Mouse (Mus musculus): ENCODE results near the gene Fbxo10. TPM values are rescaled to one million over a fixed set of nuclear protein-coding genes. Genes with fewer than 3 reads are reported as not detected.

Gene Fbxo10
- 14.2 and 14.5 TPM in 2 replicates for polyA plus RNA-seq (2015; fragmentation: Nextera tagmentation; extraction: Ambion mirVana)

DNA sequence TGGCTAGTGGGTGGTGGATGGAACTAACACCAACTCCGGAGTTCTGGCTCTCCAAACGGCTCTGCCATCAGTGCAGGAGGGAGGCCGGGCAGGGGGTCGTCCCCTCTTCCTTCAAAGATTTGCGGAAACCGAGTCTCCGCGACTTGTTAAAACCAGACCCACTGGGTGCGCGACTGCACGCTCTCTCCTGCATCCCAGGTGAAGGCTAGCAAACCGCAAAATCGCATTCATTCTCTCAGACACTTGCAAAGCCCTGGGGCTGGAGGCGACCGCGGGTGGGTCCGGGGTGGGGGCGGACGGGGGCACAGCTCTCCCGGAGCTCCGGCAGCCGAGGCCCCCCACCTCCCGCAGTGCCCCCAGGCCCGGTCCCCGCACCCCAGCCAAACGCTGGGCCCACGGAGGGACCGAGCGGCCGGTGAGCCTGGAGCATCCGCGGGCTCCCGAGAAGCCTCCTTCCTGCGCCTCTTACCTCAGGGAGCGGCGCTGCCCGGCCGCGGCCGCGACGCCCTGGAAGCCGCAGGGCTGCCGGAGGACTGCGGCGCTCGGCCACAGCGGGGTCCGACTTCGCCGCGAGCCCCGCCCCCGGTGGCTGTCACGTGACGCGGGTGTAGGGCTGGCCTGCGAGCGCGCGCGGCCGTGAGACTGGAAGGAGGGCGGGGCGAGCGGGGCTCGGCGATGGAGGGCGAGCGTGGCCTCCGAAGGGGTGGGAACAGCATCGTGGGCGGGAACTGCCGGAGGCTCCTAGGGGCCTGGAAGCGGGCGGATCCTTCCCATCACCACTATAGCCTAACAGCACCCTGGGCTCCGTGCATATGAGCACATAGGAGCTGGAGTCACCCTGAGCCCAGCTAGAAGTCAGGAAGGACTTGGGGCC, at the start of gene Fbxo10:
TSS of gene Fbxo10 (minus strand) at position 584 of the 874 bp plus-strand sequence.
- ATAC-seq, result peak; percentile 94

DNA sequence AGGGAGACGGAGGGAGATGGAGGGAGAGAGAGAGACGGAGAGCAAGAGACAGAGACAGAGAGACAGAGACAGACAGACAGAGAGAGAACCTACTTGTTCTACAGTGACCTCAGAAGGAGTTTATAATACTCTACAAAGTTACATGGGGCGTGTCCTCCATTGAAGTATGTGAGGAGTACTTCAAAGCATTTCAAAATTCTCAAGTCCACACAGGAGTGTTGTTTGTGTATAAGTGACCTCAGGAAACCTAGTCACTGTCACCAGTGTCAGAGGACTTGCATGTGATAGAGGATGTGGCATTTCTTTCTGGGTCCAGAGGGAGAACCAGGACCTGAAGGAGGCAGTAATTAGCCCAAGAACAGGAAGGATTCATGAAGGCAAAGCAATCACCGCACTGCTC, 46.6 kb upstream of the Fbxo10 start:
- Histone ChIP-seq H3K27ac (no peak overlapping the region), H3K36me3 (no peaks in the 10 kb centered on the region), H3K4me1 (replicated peaks) (no peaks in the 10 kb centered on the region), H3K9me3 (no peaks in the 10 kb centered on the region), H3K27me3 (no peaks in the 10 kb centered on the region), H3K4me2 (replicated peaks) (no peak overlapping the region), H3K4me3 (replicated peaks) (no peak overlapping the region), H3K9ac (replicated peaks) (no peak overlapping the region)
- no peak for ATAC-seq
- 82% methylated on average over 4 of the region's 4 CpGs for WGBS

More for the DNA sequence above, at the start of gene Fbxo10:
- Histone ChIP-seq H3K27me3 (no peaks in the 10 kb centered on the region), H3K36me3 (no peaks in the 10 kb centered on the region), H3K27ac (peak within 1 kb of the TSS; percentile 80), H3K4me3 (replicated peaks) (peak within 1 kb of the TSS; percentile 93), H3K4me2 (replicated peaks) (peak within 1 kb of the TSS; percentile 71), H3K9me3 (no peaks in the 10 kb centered on the region), H3K4me1 (replicated peaks) (peaks cover 20% of the 10 kb centered on the region), H3K9ac (replicated peaks) (peak within 1 kb of the TSS; percentile 91)
- under 1% methylated on average over 61 of the region's 77 CpGs for WGBS

DNA sequence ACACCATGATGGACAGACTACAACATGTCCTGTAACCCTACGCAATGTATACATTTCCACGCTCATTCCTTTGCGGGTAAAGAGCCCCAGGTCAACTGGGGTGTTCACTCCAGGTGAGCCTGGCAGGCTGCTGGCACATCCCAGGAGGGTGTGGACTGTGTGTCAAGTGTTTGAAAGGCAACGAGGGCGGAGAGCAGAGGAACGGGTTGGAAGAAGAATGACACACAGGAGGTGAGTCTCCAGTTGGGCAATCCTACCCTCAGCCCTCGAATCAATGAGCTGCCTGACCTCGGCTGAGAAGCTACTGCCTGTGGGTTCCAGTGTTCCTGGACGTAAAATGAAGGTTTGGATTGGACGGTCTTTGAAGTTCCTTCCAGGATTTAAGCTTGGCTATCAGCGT, 36.9 kb upstream of the Fbxo10 start:
- Histone ChIP-seq H3K4me1 (replicated peaks) (no peaks in the 10 kb centered on the region), H3K4me2 (replicated peaks) (no peak overlapping the region), H3K27me3 (no peaks in the 10 kb centered on the region), H3K27ac (no peak overlapping the region), H3K36me3 (no peaks in the 10 kb centered on the region), H3K9me3 (no peaks in the 10 kb centered on the region), H3K9ac (replicated peaks) (no peak overlapping the region), H3K4me3 (replicated peaks) (no peak overlapping the region)
- ATAC-seq, result no peak
- WGBS, result 91% methylated on average over 11 of the region's 11 CpGs

DNA sequence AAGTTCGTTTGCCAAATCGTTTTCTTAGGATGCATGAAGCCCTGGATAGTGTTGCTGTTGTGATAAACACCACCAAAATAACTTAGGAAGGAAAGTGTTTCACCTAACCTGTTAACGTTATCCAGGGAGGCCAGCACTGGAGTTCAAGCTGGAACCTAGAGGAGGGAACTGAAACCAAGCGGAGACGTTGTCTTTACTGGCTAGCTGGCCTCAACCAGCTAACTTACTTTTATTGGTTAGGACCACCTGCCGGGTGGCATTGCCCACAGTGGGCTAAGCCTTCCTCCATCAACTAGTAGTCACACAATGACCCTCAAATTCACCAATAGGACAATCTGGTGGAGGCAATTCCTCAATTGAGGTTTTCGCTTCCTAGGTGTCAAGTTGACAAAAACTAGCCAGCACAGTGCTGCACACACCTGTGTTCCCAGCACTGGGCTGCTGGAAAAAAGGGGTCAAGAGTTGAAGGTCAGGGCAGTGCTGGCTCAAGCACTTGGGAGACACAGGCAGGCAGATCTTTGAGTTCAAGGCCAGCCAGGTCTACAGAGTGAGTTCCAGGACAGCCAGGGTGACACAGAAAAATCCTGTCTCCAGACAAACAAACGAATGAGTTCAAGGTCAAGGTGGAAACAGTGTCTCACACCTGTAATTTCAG, 24.2 kb upstream of the Fbxo10 start:
- 73% methylated on average over 8 of the region's 8 CpGs for WGBS
- no peak for ATAC-seq
- Histone ChIP-seq H3K27ac (no peak overlapping the region), H3K4me2 (replicated peaks) (peak overlapping the region; percentile 90; the same call in 1 of the 2 replicates), H3K36me3 (peaks cover 13% of the 10 kb centered on the region), H3K4me3 (replicated peaks) (no peak overlapping the region), H3K9me3 (no peaks in the 10 kb centered on the region), H3K27me3 (no peaks in the 10 kb centered on the region), H3K9ac (replicated peaks) (no peak overlapping the region), H3K4me1 (replicated peaks) (peaks cover 14% of the 10 kb centered on the region)

DNA sequence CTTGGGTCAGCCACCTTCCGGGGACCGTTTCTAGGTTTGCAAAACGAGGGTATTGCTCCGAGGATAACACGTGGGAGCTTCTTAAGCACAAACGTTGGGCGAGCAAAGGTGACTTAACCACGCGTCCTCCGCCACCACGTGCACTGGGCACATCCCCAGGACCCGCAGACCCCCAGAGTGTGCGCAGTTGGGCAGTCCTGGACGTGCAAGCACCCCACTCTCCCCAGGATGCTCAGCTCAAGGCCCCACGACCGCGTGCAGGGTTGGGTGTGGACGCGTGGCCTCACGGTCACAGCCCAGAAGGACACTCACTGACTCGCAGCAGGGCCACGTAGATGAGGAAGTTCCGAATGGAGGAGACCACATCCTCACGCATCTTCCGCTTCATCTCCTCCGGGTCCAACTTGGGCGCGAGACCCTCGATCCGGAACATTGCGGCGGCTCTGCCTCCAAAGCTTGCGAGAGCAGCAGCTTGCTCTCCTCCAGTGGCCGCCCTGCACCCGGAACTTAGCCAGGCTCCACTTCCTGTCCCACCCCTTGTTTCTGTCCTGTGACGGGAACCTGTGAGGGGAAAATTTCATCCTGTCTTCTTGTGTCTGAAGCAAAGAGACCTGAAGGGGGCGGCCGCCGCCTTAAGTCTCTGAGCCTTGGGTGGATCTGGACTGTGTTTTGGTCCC, 23.3 kb upstream of the Fbxo10 start, which contains the start of gene Tomm5:
TSS of gene Tomm5 (minus strand) at position 514 of the 677 bp plus-strand sequence.
- no peaks in the 10 kb centered on the region for H3K27me3 ChIP-seq

DNA sequence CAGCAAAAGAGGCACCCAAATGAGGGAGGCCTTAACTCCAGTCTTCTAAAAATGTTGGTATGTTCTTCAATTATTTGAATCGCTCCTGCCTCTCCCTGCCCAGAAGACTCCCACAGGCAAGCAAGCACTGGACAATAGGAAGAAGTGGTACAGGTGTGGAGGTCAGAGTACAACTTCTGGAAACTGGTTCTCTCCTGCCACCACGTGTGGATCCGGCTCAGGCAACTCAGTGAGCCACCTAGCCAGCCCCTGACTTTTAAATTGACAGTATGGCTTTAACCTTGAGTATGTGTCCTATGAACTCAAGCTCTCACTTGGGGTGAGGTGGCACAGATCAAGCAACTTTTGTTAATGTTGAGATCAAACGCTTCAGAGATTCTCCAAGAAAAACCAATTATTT, 22.7 kb upstream of the Fbxo10 start:
- no peak overlapping the region for H3K27ac ChIP-seq
- no peak for ATAC-seq
- peak overlapping the region; percentile 90 for H3K4me2 ChIP-seq (replicated peaks)
- H3K27me3 ChIP-seq, result no peaks in the 10 kb centered on the region
- WGBS, result 8% methylated on average over 4 of the region's 4 CpGs
- H3K4me1 ChIP-seq (replicated peaks), result peaks cover 14% of the 10 kb centered on the region
- peaks cover 28% of the 10 kb centered on the region for H3K36me3 ChIP-seq
- H3K4me3 ChIP-seq (replicated peaks), result peak overlapping the region; percentile 97
- H3K9ac ChIP-seq (replicated peaks), result peak overlapping the region; percentile 94
- H3K9me3 ChIP-seq, result no peaks in the 10 kb centered on the region

More for the DNA sequence above, 23.3 kb upstream of the Fbxo10 start, which contains the start of gene Tomm5:
- ATAC-seq, result peak; percentile 98
- H3K9me3 ChIP-seq, result no peaks in the 10 kb centered on the region
- H3K36me3 ChIP-seq, result peaks cover 21% of the 10 kb centered on the region
- 0 out of 2 replicates have a peak within 1 kb of the TSS, but pooled peaks have one; percentile 35 for H3K27ac ChIP-seq
- H3K4me3 ChIP-seq (replicated peaks), result peak within 1 kb of the TSS; percentile 97
- H3K4me2 ChIP-seq (replicated peaks), result peak within 1 kb of the TSS; percentile 90
- peaks cover 14% of the 10 kb centered on the region for H3K4me1 ChIP-seq (replicated peaks)
- WGBS, result under 1% methylated on average over 39 of the region's 39 CpGs
- peak within 1 kb of the TSS; percentile 94 for H3K9ac ChIP-seq (replicated peaks)

DNA sequence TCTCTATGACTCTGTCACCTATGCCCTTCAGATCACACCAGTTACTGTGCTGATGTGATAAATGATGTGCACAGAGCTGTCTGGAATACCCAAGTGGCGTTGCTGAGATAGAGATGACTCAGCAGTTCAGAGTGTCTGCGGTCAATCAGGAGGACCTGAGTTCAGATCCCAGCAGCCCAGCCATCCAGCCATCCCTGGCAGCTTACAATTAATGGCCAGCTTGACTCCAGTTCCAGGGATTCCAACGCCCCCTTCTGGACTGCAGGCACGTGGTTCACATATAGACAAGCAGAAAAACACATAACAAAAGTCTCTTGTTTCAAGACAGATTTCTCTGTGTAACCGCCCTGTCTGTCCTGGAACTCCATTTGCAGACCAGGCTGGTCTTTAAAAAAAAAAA, 22.0 kb upstream of the Fbxo10 start:
- ATAC-seq, result no peak
- H3K4me3 ChIP-seq (replicated peaks), result no peak overlapping the region
- peaks cover 34% of the 10 kb centered on the region for H3K36me3 ChIP-seq
- H3K9ac ChIP-seq (replicated peaks), result no peak overlapping the region
- WGBS, result 80% methylated on average over 5 of the region's 5 CpGs
- peaks cover 14% of the 10 kb centered on the region for H3K4me1 ChIP-seq (replicated peaks)
- H3K27me3 ChIP-seq, result no peaks in the 10 kb centered on the region
- no peaks in the 10 kb centered on the region for H3K9me3 ChIP-seq
- H3K27ac ChIP-seq, result no peak overlapping the region
- H3K4me2 ChIP-seq (replicated peaks), result peak overlapping the region; percentile 90

DNA sequence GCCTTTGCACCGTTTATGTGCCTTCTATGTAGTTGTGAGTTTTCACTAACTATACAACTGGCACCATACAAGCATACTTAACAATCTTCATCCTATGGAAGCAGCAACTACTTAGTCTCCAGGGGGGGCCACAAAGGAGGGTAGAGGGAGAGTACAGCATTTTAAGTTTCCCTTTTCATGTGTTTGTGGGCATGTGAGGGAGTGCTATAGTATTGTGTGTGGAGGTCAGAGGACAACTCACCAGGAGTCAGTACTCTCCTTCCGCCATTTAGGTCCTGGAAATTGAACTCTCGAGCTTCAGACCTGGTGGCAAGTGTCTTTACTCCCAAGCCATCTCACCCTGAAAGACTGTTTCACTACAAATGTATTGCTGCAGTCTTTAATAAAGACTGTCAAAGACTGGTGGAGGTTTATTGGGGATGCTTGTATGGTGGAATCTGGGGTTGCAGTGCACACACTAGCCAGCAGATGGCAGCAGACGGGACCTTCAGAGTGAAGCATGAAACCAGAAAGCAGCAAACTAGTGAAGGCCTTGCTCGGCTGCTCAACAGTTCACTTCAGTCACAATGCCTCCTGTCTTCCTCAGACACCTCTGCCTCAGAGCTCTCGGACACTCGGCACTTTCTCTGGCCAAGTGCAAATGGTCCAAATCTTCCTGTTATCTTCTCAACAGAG, 12.9 kb upstream of the Fbxo10 start:
- Histone ChIP-seq H3K36me3 (peaks cover 20% of the 10 kb centered on the region), H3K4me1 (replicated peaks) (no peaks in the 10 kb centered on the region), H3K27ac (no peak overlapping the region), H3K4me2 (replicated peaks) (no peak overlapping the region), H3K9me3 (no peaks in the 10 kb centered on the region), H3K9ac (replicated peaks) (no peak overlapping the region), H3K27me3 (no peaks in the 10 kb centered on the region), H3K4me3 (replicated peaks) (no peak overlapping the region)
- WGBS, result 26% methylated on average over 7 of the region's 7 CpGs
- 0 out of 2 replicates have a peak, but pooled peaks have one; percentile 20 for ATAC-seq

DNA sequence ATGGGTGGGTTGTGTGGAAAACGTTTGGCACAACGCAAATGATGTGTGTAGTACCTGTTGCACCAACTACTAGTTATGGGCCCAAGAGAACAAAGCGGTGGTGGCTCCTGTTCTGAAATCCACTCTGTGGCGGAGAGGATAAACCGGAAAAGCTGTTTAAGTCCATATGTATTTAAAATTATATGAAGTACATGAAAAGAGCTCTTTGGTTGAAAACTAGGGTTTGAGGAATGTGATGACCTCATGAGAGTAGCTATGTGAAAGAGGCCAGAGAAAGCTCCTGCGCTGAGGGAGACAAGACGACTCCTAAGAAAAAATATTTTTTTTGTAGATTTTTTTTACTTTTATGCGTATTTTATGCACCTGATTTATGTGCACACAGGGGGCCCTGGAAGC, 489 bp upstream of the Fbxo10 start:
- 46% methylated on average over 8 of the region's 8 CpGs for WGBS
- Histone ChIP-seq H3K9me3 (no peaks in the 10 kb centered on the region), H3K4me1 (replicated peaks) (peaks cover 20% of the 10 kb centered on the region), H3K4me3 (replicated peaks) (peak overlapping the region; percentile 93), H3K9ac (replicated peaks) (peak overlapping the region; percentile 91; the same call in 1 of the 2 replicates), H3K27me3 (no peaks in the 10 kb centered on the region), H3K4me2 (replicated peaks) (peak overlapping the region; percentile 71), H3K36me3 (no peaks in the 10 kb centered on the region), H3K27ac (peak overlapping the region; percentile 80; the same call in 1 of the 2 replicates)
- ATAC-seq, result no peak

DNA sequence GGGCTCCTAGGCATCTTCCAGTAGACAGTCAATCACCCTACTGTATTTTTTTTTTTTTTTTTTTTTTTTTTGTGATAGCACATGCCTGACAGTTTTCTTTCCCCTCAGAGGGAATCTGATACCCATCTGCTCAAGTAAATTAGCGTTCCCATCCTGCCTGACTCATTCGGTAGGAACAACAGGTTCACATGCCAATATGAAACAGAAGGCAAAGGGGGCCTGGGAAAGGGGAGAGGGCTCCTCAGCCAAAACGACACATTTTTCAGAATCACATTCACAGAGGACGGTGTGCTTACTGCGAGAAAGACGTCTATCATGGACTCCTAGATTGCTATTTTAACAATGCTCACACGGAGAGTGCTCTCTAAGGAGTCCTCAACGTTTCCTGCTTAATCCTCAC, 917 bp downstream of the Fbxo10 start:
- H3K4me2 ChIP-seq (replicated peaks), result peak overlapping the region; percentile 71
- peak overlapping the region; percentile 91 for H3K9ac ChIP-seq (replicated peaks)
- no peaks in the 10 kb centered on the region for H3K27me3 ChIP-seq
- peak overlapping the region; percentile 93 for H3K4me3 ChIP-seq (replicated peaks)
- H3K27ac ChIP-seq, result peak overlapping the region; percentile 69; the same call in 1 of the 2 replicates
- peaks cover 20% of the 10 kb centered on the region for H3K4me1 ChIP-seq (replicated peaks)
- 4% methylated on average over 8 of the region's 8 CpGs for WGBS
- peaks cover 4% of the 10 kb centered on the region; the same call in 1 of the 2 replicates for H3K36me3 ChIP-seq
- no peak for ATAC-seq
- no peaks in the 10 kb centered on the region for H3K9me3 ChIP-seq

DNA sequence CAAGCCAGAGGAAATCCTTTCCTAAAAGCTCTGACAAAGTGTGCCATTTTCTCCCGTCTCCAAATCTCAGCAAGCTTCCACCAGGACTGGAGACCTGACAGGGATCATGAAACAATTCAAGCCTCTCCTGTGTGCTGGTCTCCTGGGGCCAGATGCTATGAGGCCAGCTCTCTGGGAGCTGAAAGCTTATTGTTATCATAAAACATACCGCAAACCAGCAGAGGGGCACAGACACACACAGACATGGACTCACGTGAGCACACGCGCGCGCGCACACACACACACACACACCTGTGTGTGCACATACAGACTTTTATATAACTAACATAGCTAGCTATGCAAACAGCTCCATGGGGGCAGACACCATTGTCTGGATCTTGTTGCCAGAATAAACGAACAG, 1.5 kb downstream of the Fbxo10 start:
- Histone ChIP-seq H3K4me3 (replicated peaks) (peak overlapping the region; percentile 93), H3K36me3 (peaks cover 5% of the 10 kb centered on the region; the same call in 1 of the 2 replicates), H3K4me1 (replicated peaks) (peaks cover 20% of the 10 kb centered on the region), H3K9ac (replicated peaks) (peak overlapping the region; percentile 91), H3K27me3 (no peaks in the 10 kb centered on the region), H3K9me3 (no peaks in the 10 kb centered on the region), H3K4me2 (replicated peaks) (peak overlapping the region; percentile 71), H3K27ac (peak overlapping the region; percentile 69)
- no peak for ATAC-seq
- WGBS, result 66% methylated on average over 9 of the region's 9 CpGs

Measured in midbrain, embryonic 13.5 days (tissue).